Mouse (Mus musculus) kidney, postnatal 25 days (tissue): ENCODE results near the gene Hfe2.

ENCODE experiments used
- DNase-seq, 2 experiments: peaks; one replicate each; pipeline ENCODE4 v3.0.0; 2021; ENCODE audit warnings: mixed read lengths in 2 of 2

Gene Hfe2

DNA sequence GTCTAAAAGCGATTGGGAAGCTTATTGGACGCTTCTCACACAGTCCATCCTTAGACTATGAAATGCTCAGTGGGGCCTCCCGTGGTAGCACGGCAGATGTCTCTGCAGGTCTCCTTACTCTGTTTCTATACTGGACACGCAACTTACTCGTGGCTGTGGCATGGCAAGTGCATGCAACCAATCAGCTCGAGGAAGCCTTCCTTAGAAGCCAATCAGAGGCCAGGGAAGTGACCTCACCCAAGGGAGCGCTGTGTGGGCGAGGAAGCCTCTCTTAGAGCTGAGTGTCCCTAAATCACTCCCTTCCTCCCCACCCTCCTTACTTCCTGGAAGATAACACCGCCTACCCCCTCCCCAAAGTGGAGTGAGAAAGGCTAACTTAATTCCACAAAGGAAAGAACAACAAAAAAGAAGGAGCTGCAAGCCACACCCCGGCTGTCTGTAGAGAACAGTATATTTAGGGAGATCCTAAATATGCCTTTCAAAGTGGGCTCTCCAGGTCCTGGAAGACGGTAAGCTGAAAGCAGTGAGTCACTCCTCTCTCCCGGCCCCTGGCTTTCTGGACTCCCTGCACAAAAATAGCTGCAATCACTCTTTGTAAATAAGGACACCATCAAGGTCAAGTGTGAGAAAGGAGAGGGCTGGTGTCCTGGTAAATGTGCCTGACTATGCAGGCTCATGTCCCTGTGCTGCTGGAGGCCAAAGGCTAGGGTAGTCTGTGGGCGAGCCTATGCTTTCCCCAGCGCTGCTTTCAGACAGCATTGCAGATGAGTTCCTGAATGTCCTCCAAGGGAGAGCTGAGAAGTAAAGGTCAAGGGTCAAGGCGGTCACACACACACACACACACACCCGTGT lies 51.9 kb downstream of the Hfe2 start, which contains the start of gene Gm16253:
Gm16253 (plus strand) TSS at position 295 of the 852 bp plus-strand sequence.
- DNase-seq: peak; percentile 92 to 96

- DNase-seq: peak in 1 of 2 experiments; percentile 67
These were observed 52.6 kb downstream of the Hfe2 start for GRCm38 (mm10) chr3:96577566-96577965.
